Mouse (Mus musculus) liver, embryonic 14.5 days (tissue): ENCODE measurements around the gene Alyref2.

Experiments
- CTCF ChIP-seq: IDR thresholded peaks from 2 replicates; pipeline ENCODE4 v1.5.1; 2016; ENCODE audit warnings: antibody characterized with exemption, low read depth, control low read depth
- EP300 ChIP-seq: IDR thresholded peaks from 2 replicates; pipeline ENCODE4 v1.6.1; 2016; ENCODE audit warnings: antibody characterized with exemption, low read depth

DNA sequence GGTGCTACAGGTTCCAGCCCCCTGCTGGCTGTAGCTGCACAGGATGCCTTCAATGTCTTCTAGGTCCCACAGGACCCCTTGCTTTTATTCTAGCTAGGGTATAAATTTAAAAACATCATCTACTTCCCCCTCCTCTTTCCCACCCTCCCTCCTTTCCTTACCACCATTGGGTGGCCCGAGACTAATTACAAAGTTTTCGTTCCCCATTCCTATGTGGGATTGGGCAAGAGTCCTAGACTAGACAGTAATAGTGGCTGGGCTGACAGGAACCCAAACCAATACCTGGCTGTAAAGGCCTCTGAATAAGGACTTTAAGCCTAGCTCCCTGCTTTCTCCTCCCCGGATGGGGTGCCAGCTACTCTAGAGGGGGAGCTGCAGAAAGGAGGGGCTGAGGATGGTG is 40.1 kb upstream of the Alyref2 start:
- TF ChIP-seq CTCF (no peak), EP300 (no peak)
